Mouse (Mus musculus) layer of hippocampus, adult 2 months (tissue): ENCODE data around the gene Wdr37. TPM values are rescaled to one million over a fixed set of nuclear protein-coding genes. Genes with fewer than 3 reads are reported as not detected.
"Not testable (repeated sequence)": the region's sequence is repeated elsewhere in the genome, so short reads cannot be mapped to it uniquely, and the experiment has no call there.

Experiments used
- DNase-seq, 2 experiments: peaks; one replicate each; pipeline ENCODE4 v3.0.0; 2022; ENCODE audit warnings: low spot score in 2 of 2
- H3K27ac ChIP-seq: fragments of 200-600 bp; 2 replicates; pipeline ENCODE4 v1.8.1; 2022
- H3K4me3 ChIP-seq: fragments of 200-600 bp; 2 replicates; pipeline ENCODE4 v1.8.1; 2022; ENCODE audit warnings: mild to moderate bottlenecking
- CTCF ChIP-seq: fragments of 200-600 bp; conservative IDR thresholded peaks from 2 replicates; pipeline ENCODE4 v1.8.1; 2022; ENCODE audit warnings: antibody characterized with exemption, mild to moderate bottlenecking, moderate library complexity
- long read RNA-seq, 2 experiments: library from polyadenylated mRNA; stranded (forward); transcript quantifications; one replicate each; pipeline ENCODE4 v2.0.0; 2021; ENCODE audit warnings: borderline mapping rate in 2 of 2
- total RNA-seq, 2 experiments: library from RNA; stranded (reverse); gene quantifications; 2 replicates each; pipeline ENCODE4 v1.2.3; 2021

The Wdr37 gene
- total RNA-seq: 10 to 100 TPM; 88.3 to 92.9 TPM
- long read RNA-seq, experiment 1, full-length matches to known transcripts: 16 of 36 reads
- long read RNA-seq, experiment 1, partial matches to known transcripts: 9 of 36 reads
- long read RNA-seq, experiment 1, other reads (novel, unspliced or antisense): 11 of 36 reads
- long read RNA-seq, experiment 2, full-length matches to known transcripts: 30 of 52 reads
- long read RNA-seq, experiment 2, partial matches to known transcripts: 7 of 52 reads
- long read RNA-seq, experiment 2, other reads (novel, unspliced or antisense): 15 of 52 reads

DNA sequence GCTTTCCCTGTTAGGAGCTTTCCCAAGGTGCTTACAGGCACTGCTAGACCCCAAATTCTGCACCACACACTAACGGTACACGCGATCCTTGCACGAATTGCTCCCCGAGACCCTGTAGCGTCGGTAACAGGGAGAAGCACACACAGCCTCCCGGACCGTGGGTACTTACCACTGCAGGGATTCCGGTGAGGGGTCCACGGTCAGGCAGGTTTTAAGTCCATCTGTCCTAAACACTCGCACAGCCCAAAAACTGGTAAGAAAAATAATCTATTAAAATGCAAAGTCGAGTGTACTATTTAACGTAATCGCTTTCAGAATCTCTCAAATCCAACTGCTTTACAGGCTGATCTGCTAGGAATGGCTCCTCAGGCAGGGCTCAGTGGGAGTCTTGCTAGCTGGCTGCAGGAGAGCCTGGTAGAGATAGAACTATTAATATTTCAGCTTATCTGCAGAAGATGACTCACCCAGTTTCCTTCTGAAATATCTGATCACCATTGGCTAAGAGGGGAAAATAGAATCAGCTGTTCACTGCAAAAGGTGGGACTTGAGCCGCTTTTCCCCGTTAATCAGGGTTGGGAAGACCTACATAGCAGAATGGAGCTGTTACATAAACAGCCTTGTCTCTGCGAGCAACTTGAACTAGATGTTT, at the start of gene Wdr37:
Gene Wdr37, minus strand, starts transcription at position 596 of the 649 bp plus-strand sequence.
- Histone ChIP-seq H3K27ac (peak within 1 kb of the TSS; percentile 99), H3K4me3 (peak within 1 kb of the TSS; percentile 69)
- no peak for TF ChIP-seq CTCF
- DNase-seq: peak; percentile 62 to 88

GRCm38 (mm10) chr13:8913890-8914289, 42.2 kb upstream of the Wdr37 start:
- DNase-seq, H3K27ac ChIP-seq, H3K4me3 ChIP-seq: not testable (repeated sequence)

DNA sequence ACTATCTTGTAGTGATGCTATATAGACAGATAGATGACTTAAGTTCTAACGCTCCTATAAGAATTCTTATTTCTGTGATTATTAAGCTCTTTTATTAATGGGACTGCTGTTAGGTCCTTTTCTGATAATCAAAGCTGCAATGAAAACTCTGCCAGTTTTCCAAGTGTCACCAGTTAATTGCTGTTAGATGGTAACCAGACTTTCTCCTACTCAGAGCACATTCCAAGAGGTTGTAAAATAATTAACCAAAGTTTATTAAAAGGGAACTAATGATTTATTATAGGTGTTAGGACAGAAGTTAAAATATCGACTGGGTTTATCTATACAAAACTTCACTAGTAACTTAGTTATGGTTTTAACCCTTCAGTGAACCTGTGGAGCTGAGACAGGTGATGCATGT, 34.3 kb upstream of the Wdr37 start:
- not testable (repeated sequence) for DNase-seq, H3K27ac ChIP-seq, H3K4me3 ChIP-seq

DNA sequence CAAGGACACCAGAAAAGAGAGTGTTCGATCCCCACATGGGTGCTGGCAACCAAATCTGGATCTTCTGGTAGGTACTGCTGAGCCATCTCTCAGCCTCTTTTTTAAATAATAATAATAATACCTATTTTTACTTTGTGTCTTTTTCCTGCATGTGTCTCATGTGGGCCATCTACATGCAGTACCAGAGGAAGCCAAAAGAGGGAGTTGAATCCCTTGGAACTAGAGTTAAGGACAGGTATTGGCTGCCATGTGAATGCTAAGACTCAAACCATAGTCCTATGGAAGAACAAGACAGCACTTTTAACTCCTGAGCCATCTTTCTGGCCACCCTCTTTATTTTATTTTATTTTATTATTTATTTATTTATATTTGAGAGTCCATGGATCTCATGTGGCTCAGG, 16.9 kb upstream of the Wdr37 start:
- H3K27ac ChIP-seq: no peak overlapping the region
- no peak for DNase-seq
- TF ChIP-seq CTCF: peak; percentile 68
- no peak overlapping the region for H3K4me3 ChIP-seq

GRCm38 (mm10) chr13:8886185-8886560, 14.5 kb upstream of the Wdr37 start:
- TF ChIP-seq CTCF: no peak
- no peak for DNase-seq
- Histone ChIP-seq H3K27ac (peak overlapping the region; percentile 99), H3K4me3 (peak overlapping the region; percentile 85)

- DNase-seq: peak; percentile 96 to 97
- Histone ChIP-seq H3K4me3 (peak within 1 kb of the TSS; percentile 85), H3K27ac (peak within 1 kb of the TSS; percentile 99)
- TF ChIP-seq CTCF: peak; percentile 19; the same call in 1 of the 2 replicates
Measured at GRCm38 (mm10) chr13:8885445-8886184, 13.9 kb upstream of the Wdr37 start, which contains the start of gene Idi1. Gene Idi1 (plus strand): TSS chr13:8885501.

DNA sequence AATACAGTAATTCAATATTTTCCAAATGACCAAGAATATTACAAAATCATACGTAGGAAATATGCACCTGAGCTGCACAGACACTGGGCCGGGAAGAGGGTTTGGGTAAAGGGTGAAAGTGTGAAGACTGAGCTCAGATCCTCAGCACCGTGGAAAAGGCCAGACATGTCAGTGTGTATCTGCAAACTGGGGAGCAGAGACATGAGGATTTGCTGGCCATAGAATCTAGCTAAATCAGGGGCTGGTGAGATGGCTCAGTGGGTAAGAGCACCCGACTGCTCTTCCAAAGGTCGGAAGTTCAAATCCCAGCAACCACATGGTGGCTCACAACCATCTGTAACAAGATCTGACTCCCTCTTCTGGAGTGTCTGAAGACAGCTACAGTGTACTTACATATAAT, 12.2 kb upstream of the Wdr37 start:
- H3K4me3 ChIP-seq, DNase-seq, H3K27ac ChIP-seq: not testable (repeated sequence)

GRCm38 (mm10) chr13:8881611-8882010, 9.9 kb upstream of the Wdr37 start:
- H3K4me3 ChIP-seq: no peak overlapping the region
- DNase-seq: no peak
- no peak for TF ChIP-seq CTCF
- no peak overlapping the region for H3K27ac ChIP-seq

DNA sequence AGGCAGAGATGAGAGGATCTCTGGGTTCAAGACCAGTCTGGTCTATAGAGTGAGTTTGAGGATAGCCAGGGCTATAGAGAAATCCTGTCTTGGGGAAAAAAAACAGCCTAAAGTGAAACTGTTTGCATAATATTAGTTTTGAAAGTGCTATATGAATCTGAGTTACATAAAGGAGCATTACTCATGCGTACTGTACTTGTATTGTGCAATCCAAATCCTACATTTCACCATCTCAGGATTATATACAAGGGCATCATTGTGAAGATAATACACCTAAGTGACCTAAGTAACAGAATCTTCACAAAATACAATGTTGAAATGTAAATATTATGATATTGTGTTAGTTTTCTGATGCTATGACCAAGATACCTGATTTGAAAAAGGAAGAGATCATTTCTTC, 2.1 kb upstream of the Wdr37 start:
- no peak for TF ChIP-seq CTCF
- Histone ChIP-seq H3K4me3 (no peak overlapping the region), H3K27ac (no peak overlapping the region)
- DNase-seq: no peak

DNA sequence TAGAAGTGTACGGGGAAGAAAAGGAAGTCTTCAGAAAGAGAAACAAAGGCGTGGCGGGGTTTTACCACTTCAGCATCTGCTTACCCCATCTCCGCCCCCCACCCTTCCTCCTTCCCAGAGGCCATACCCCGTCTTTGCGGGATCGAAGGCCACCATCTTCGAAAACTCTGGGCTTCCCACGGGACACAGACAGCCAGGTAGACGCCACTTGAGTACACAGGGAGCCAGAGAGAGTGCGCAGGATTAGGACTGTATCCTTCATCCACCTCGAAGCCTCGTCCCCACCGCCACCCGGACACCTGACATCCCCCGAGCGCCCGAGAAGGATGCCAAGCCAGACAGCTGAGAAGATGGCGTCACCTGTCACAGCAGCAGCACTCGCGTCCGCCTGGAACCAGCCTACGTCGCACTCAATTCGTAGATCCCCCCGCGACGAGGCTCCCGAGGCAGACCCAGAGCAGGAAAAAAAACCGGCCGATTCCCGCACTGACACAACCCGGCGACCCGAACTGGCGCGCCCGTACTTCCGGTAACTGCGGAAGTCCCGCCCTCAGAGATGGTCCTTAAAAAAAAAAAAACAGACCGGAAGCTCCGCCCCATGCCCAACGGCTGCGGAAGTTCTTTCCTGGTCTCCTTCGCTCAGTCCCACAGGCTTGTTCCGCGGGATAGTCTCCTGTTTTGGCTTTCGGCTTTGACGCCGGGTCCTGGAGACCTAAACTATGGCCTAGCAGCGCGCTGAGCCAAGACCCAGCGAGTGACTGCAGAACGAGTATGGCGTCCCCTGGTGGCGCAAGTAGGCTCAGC, 997 bp downstream of the Wdr37 start:
- peak; percentile 86 to 91 for DNase-seq
- Histone ChIP-seq H3K4me3 (peak overlapping the region; percentile 69), H3K27ac (peak overlapping the region; percentile 99)
- TF ChIP-seq CTCF: peak; percentile 98

- peak overlapping the region; percentile 99 for H3K27ac ChIP-seq
- no peak for TF ChIP-seq CTCF
- DNase-seq: no peak
- peak overlapping the region; percentile 69 for H3K4me3 ChIP-seq
Measured at GRCm38 (mm10) chr13:8870160-8870509, 1.6 kb downstream of the Wdr37 start.

DNA sequence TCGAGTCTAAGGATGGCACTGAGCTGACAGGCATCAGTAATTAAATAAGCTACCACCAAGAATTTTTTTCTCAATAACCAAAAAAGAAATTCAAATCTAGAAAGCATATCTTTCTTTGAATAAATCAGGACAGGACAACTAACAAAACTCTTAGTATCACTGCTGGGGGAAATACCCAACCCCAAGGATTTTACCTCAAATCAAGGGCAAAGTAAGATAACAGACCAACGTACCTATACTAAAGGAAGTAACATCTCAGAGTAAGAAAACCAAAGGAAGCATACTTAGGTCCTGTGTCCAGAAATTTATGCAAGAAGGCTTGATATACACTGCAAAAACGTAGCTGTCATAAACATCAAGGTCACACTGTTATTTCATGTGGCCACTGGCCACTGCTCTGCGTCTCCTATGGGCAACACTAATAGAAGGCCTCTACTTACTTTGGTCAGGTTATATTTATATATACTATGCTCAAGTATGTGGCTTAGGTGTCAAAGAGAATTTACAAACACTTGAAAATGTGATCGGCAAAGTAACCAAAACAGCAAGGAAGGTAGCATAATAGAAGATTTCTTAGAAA, 2.0 kb downstream of the Wdr37 start:
- peak overlapping the region; percentile 99; the same call in 1 of the 2 replicates for H3K27ac ChIP-seq
- no peak for TF ChIP-seq CTCF
- H3K4me3 ChIP-seq: peak overlapping the region; percentile 69
- DNase-seq: no peak
